Mouse (Mus musculus): ENCODE measurements around the gene Tm7sf3. TPM values are rescaled to one million over a fixed set of nuclear protein-coding genes. Genes with fewer than 3 reads are reported as not detected.

Tm7sf3 gene
- total RNA-seq, 2 experiments from 2014 or later = 30.6 to 32.4 TPM

Other genes with a start within 250 kb of the Tm7sf3 start
- gene Itpr2, start 140.6 kb downstream of the Tm7sf3 start, total RNA-seq (2021) = 10 to 100 TPM; 11.3 to 12.9 TPM
- 10 to 100 TPM; 29.3 to 29.8 TPM for gene Fgfr1op2, start 65.6 kb downstream of the Tm7sf3 start, total RNA-seq (2021)
- 10 to 100 TPM; 34.5 to 37.3 TPM for gene Ints13, start 65.0 kb downstream of the Tm7sf3 start, total RNA-seq (2021)
- 10 to 100 TPM; 42.6 to 49.1 TPM for gene Med21, start 277 bp downstream of the Tm7sf3 start, total RNA-seq (2021)
- 10 to 100 TPM; 10.2 to 10.9 TPM for gene Stk38l, start 82.2 kb upstream of the Tm7sf3 start, total RNA-seq (2021)
- gene Arntl2, start 153.2 kb upstream of the Tm7sf3 start, total RNA-seq (2021) = 10 to 100 TPM in 1 of 2 experiments, 1 to 10 TPM in 1; 6.3 to 12.0 TPM
- not detected for gene Smco2, start 207.3 kb upstream of the Tm7sf3 start, total RNA-seq (2021)
- gene Ppfibp1, start 245.7 kb upstream of the Tm7sf3 start, total RNA-seq (2021) = 100 to 1,000 TPM; 106 to 114 TPM

All from left cerebral cortex, postnatal 4 days (tissue).